Mouse (Mus musculus): ENCODE measurements at regions not wholly inside any gene's neighbourhood (a gene's known extent, or its start where the extent isn't known, plus 50 kb on each side); places are given as distances from the start of the nearest gene placed in this dataset.

- no peak for TF ChIP-seq GATA1 (IDR thresholded peaks at IDR 0.05; ENCODE audit: borderline replicate concordance, low read length)
- no peak for TF ChIP-seq FLI1 (IDR thresholded peaks at IDR 0.05; ENCODE audit: low read length)
Measured at GRCm38 (mm10) chr10:17518423-17519175, 204.4 kb upstream of the Cited2 start.

Measured in megakaryocyte, embryonic 14.5 days (primary cell).